Mouse (Mus musculus): ENCODE results near the gene Hpgd.

Hpgd gene

GRCm38 (mm10) chr8:56327709-56328108, 33.3 kb downstream of the Hpgd start:
- no peak for DNase-seq

- DNase-seq: no peak
These were observed 33.8 kb downstream of the Hpgd start for GRCm38 (mm10) chr8:56328130-56328542.

GRCm38 (mm10) chr8:56335390-56336000, 41.1 kb downstream of the Hpgd start:
- DNase-seq: no peak

GRCm38 (mm10) chr8:56336771-56337170, 42.4 kb downstream of the Hpgd start:
- no peak for DNase-seq

GRCm38 (mm10) chr8:56343505-56343904, 49.1 kb downstream of the Hpgd start:
- no peak for DNase-seq

GRCm38 (mm10) chr8:56343940-56344339, 49.6 kb downstream of the Hpgd start:
- no peak for DNase-seq

- DNase-seq: no peak
These were observed 50.0 kb downstream of the Hpgd start for GRCm38 (mm10) chr8:56344359-56344758.

GRCm38 (mm10) chr8:56345641-56346420, 51.4 kb downstream of the Hpgd start:
- peak in 1 of 2 experiments; percentile 7 for DNase-seq

GRCm38 (mm10) chr8:56363180-56363579, 68.8 kb downstream of the Hpgd start:
- DNase-seq: no peak
